Mouse (Mus musculus) hindbrain, embryonic 14.5 days (tissue): ENCODE data around the gene Dhx58. TPM values are rescaled to one million over a fixed set of nuclear protein-coding genes. Genes with fewer than 3 reads are reported as not detected.
A peak's percentile ranks its signal among the peaks of the same experiment; 100 is the strongest.
"Not testable (repeated sequence)": the region's sequence is repeated elsewhere in the genome, so short reads cannot be mapped to it uniquely, and the experiment has no call there.

Experiments
- ATAC-seq: fragments of 200-750 bp; cut with Nextera tagmentation; 2 replicates; pipeline ENCODE4 v1.8.0; 2017; ENCODE audit warnings: moderate number of reproducible peaks, mild to moderate bottlenecking, moderate TSS enrichment, moderate library complexity; ENCODE audit not compliant: low FRiP score
- DNase-seq: peaks from one replicate; pipeline ENCODE4 v3.0.0-alpha.2; 2015; ENCODE audit warnings: low spot score
- H3K27ac ChIP-seq: fragments of 300-500 bp; sonication (generic); 2 replicates; pipeline ENCODE4 v1.5.1; 2014; ENCODE audit warnings: mild to moderate bottlenecking, moderate library complexity
- H3K27me3 ChIP-seq: fragments of 300-500 bp; sonication (generic); 2 replicates; pipeline ENCODE4 v1.6.1; 2014; ENCODE audit warnings: mild to moderate bottlenecking, low read length, mixed read lengths; ENCODE audit not compliant: control insufficient read depth, insufficient read depth
- H3K36me3 ChIP-seq: fragments of 300-500 bp; sonication (generic); replicated peaks from 2 replicates; pipeline ENCODE4 v1.6.1; 2014; ENCODE audit not compliant: control insufficient read depth, insufficient read depth
- H3K4me1 ChIP-seq: fragments of 300-500 bp; sonication (generic); replicated peaks from 2 replicates; pipeline ENCODE4 v1.6.1; 2014; ENCODE audit warnings: antibody characterized with exemption, low read length, mixed read lengths; ENCODE audit not compliant: control insufficient read depth, insufficient read depth
- H3K4me2 ChIP-seq: fragments of 300-500 bp; sonication (generic); replicated peaks from 2 replicates; pipeline ENCODE4 v1.6.1; 2014; ENCODE audit warnings: mild to moderate bottlenecking, moderate library complexity
- H3K4me3 ChIP-seq: fragments of 300-500 bp; sonication (generic); replicated peaks from 2 replicates; pipeline ENCODE4 v1.5.1; 2014; ENCODE audit warnings: mild to moderate bottlenecking, low read length
- H3K9ac ChIP-seq: fragments of 300-500 bp; sonication (generic); 2 replicates; pipeline ENCODE4 v1.6.1; 2014
- H3K9me3 ChIP-seq: fragments of 300-500 bp; sonication (generic); 2 replicates; pipeline ENCODE4 v1.6.1; 2016; ENCODE audit warnings: low read length; ENCODE audit not compliant: control insufficient read depth
- WGBS: fragments of 180-500 bp; shearing (Covaris S2); extraction: QIAGEN DNeasy Blood & Tissue Kit; methylation state at CpG from one replicate; pipeline ENCODE4 v1.1.7; 2014; 5-methylcytosine and 5-hydroxymethylcytosine counted together
- polyA plus RNA-seq: library from polyadenylated mRNA; unstranded; fragments of >200 nt; fragmentation: Nextera tagmentation; extraction: Ambion mirVana; gene quantifications from 2 replicates; pipeline ENCODE4 v1.2.1, GENCODE M21; 2014

Dhx58 gene
- polyA plus RNA-seq, 1 experiment from 2014 or later = 1.7 TPM

- Histone ChIP-seq H3K4me3 (no peak overlapping the region), H3K4me1 (no peaks in the 10 kb centered on the region), H3K4me2 (no peak overlapping the region), H3K27me3 (no peaks in the 10 kb centered on the region), H3K36me3 (no peaks in the 10 kb centered on the region), H3K9ac (no peak overlapping the region), H3K9me3 (no peaks in the 10 kb centered on the region), H3K27ac (no peak overlapping the region)
- DNase-seq (no peak), ATAC-seq (no peak)
- WGBS = 79% methylated on average over 5 of the region's 5 CpGs
Measured at GRCm38 (mm10) chr11:100681826-100682225, 22.2 kb downstream of the Dhx58 start.

- Histone ChIP-seq H3K27ac (no peak overlapping the region), H3K4me3 (no peak overlapping the region), H3K9ac (no peak overlapping the region), H3K4me1 (no peaks in the 10 kb centered on the region), H3K27me3 (no peaks in the 10 kb centered on the region), H3K9me3 (no peaks in the 10 kb centered on the region), H3K36me3 (no peaks in the 10 kb centered on the region), H3K4me2 (no peak overlapping the region)
- 63% methylated on average over 7 of the region's 7 CpGs for WGBS
- ATAC-seq = no peak
- no peak for DNase-seq
Measured at GRCm38 (mm10) chr11:100677810-100678209, 26.3 kb downstream of the Dhx58 start.

- H3K4me2 ChIP-seq = peak overlapping the region; percentile 18; the same call in 1 of the 2 replicates
- H3K9me3 ChIP-seq = no peaks in the 10 kb centered on the region
- H3K4me1 ChIP-seq = no peaks in the 10 kb centered on the region
- DNase-seq (no peak), ATAC-seq (no peak)
- H3K27me3 ChIP-seq = 0 out of 2 replicates have a peak, but pooled peaks cover 7% of the 10 kb centered on the region
- H3K4me3 ChIP-seq = no peak overlapping the region
- no peak overlapping the region; the same call in 1 of the 2 replicates for H3K9ac ChIP-seq
- no peaks in the 10 kb centered on the region for H3K36me3 ChIP-seq
- WGBS = 2% methylated on average over 23 of the region's 23 CpGs
- no peak overlapping the region for H3K27ac ChIP-seq
Measured at GRCm38 (mm10) chr11:100673169-100673568, 30.9 kb downstream of the Dhx58 start.

GRCm38 (mm10) chr11:100671956-100672355 is 32.1 kb downstream of the Dhx58 start:
- no peaks in the 10 kb centered on the region for H3K36me3 ChIP-seq
- 67% methylated on average over 2 of the region's 2 CpGs for WGBS
- no peak for ATAC-seq

DNA sequence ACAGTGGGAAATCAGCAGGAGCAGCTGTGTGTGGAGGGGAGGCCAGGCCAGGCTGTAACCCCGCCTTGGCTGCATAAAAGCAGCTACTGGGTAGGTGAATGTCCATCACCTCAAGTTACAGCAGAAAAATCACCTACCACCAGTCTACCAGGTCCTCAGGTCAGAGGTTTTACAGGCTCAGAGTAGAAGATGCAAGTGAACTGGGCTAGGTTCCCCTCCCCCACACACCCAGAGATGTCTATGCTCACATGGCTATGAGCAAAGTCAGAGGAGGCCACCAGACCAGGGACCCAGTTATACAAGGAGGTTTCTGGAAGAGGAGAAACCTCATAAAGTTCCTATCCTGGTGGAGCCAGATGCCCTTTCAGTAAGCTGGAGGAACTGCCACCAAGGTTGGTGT is 33.0 kb downstream of the Dhx58 start:
- Histone ChIP-seq H3K36me3 (no peaks in the 10 kb centered on the region), H3K9me3 (no peaks in the 10 kb centered on the region), H3K27me3 (0 out of 2 replicates have a peak, but pooled peaks cover 7% of the 10 kb centered on the region), H3K4me1 (no peaks in the 10 kb centered on the region), H3K4me2 (no peak overlapping the region), H3K27ac (no peak overlapping the region), H3K9ac (no peak overlapping the region), H3K4me3 (no peak overlapping the region)
- no peak for DNase-seq
- WGBS = 67% methylated on average over 1 of the region's 1 CpGs
- no peak for ATAC-seq

More at GRCm38 (mm10) chr11:100671956-100672355, 32.1 kb downstream of the Dhx58 start:
- no peak overlapping the region for H3K27ac ChIP-seq
- no peak for DNase-seq
- H3K4me2 ChIP-seq = no peak overlapping the region
- H3K9ac ChIP-seq = no peak overlapping the region
- no peaks in the 10 kb centered on the region for H3K9me3 ChIP-seq
- 0 out of 2 replicates have a peak, but pooled peaks cover 7% of the 10 kb centered on the region for H3K27me3 ChIP-seq
- H3K4me3 ChIP-seq = no peak overlapping the region
- no peaks in the 10 kb centered on the region for H3K4me1 ChIP-seq

DNA sequence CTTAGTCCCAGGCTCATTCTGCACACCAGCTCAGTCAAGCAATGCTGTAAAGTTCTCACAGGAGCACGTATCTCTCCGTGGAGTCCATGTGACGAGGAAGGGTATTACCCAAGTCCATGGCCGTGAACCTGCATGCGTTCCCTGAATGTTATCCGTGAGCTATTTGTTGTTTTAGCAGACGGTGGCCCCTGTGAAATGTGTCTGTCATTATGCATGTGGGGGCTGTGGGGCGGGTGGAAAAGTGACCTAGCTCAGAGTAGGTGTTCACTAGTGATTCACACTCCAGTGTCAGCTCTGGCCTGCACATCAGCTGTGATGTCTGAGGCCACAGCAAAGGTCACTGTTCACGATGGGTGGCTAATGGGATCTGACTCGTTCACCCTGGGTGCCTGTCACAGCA is 44.3 kb downstream of the Dhx58 start:
- WGBS = 73% methylated on average over 10 of the region's 10 CpGs
- DNase-seq = no peak

DNA sequence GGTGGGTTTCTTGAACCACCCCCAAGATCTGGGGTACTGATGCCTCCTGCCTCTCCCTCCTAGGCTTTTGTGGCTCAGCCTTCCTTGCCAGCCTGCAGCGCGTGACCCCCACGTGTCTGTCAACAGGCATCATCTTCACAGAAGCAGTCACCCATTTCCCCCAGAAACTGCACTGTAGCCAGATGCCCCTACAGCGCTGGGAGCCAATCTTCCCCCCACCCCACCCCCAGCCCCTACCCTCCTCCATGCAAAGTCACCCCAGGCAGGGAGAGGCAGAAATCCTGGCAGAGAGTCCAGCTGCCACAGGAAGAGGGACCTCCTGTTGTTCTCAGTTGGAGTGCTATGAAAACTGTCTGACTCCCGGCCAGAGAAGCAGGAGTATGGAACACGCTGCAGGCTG is 47.6 kb downstream of the Dhx58 start:
- ATAC-seq (no peak; the same call in 1 of the 2 replicates), DNase-seq (peak; percentile 26)
- 8% methylated on average over 6 of the region's 6 CpGs for WGBS
- Histone ChIP-seq H3K4me2 (no peak overlapping the region), H3K4me3 (no peak overlapping the region), H3K4me1 (no peaks in the 10 kb centered on the region), H3K27ac (no peak overlapping the region), H3K36me3 (no peaks in the 10 kb centered on the region), H3K9ac (no peak overlapping the region), H3K27me3 (peaks cover 6% of the 10 kb centered on the region; the same call in 1 of the 2 replicates), H3K9me3 (no peaks in the 10 kb centered on the region)

More for the DNA sequence above, 44.3 kb downstream of the Dhx58 start:
- H3K9ac ChIP-seq = no peak overlapping the region
- no peaks in the 10 kb centered on the region for H3K27me3 ChIP-seq
- no peak overlapping the region for H3K4me2 ChIP-seq
- no peaks in the 10 kb centered on the region for H3K4me1 ChIP-seq
- H3K4me3 ChIP-seq = no peak overlapping the region
- ATAC-seq = no peak
- H3K36me3 ChIP-seq = no peaks in the 10 kb centered on the region
- H3K27ac ChIP-seq = no peak overlapping the region
- no peaks in the 10 kb centered on the region for H3K9me3 ChIP-seq

DNA sequence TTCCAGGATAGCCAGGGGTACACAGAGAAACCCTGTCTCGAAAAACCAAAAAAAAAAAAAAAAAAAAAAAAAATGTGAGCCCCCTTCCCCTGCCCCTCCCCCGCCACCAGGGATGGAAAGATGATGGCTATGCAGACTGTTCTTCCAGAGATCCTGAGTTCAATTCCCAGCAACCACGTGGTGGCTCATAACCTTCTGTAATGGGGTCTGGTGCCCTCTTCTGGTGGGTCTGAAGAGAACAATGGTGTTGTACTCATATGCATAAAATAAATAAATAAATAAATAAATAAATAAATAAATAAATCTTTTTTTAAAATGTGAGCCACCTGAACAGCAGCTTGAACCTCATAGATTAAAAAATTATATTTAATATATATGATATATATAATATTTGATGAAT is 48.5 kb downstream of the Dhx58 start:
- H3K4me3 ChIP-seq, H3K27ac ChIP-seq, H3K4me2 ChIP-seq, H3K36me3 ChIP-seq, H3K9me3 ChIP-seq, H3K4me1 ChIP-seq, H3K9ac ChIP-seq, DNase-seq, ATAC-seq: not testable (repeated sequence)
- WGBS = 50% methylated on average over 2 of the region's 3 CpGs
- peaks cover 15% of the 10 kb centered on the region for H3K27me3 ChIP-seq

GRCm38 (mm10) chr11:100651748-100652147 is 52.3 kb downstream of the Dhx58 start:
- Histone ChIP-seq H3K27ac (no peak overlapping the region), H3K36me3 (no peaks in the 10 kb centered on the region), H3K4me1 (no peaks in the 10 kb centered on the region), H3K9ac (no peak overlapping the region), H3K27me3 (peaks cover 20% of the 10 kb centered on the region), H3K4me3 (no peak overlapping the region), H3K9me3 (no peaks in the 10 kb centered on the region), H3K4me2 (no peak overlapping the region)
- ATAC-seq (no peak), DNase-seq (no peak)
- WGBS = 35% methylated on average over 3 of the region's 3 CpGs

DNA sequence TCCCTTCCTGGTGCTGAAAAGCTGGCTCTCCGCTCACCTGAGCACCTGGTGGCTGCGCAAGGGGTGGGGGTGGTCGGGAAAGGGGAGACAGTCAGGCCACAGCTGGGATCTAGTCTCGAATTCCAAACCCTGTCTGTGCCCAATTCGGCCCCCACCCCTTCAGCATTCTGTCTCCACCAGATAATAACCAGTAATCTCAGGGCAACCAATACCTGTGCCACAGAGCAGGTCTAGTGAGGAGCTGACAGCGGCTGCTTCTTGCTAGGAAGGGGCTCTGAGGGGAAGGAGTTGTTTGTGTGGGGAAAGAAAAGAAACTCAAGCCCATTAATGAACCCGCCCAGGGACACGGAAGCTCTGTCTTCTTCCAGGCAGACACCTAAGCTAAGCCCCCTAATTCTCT is 52.9 kb downstream of the Dhx58 start:
- no peaks in the 10 kb centered on the region for H3K9me3 ChIP-seq
- no peak overlapping the region for H3K4me2 ChIP-seq
- 30% methylated on average over 8 of the region's 8 CpGs for WGBS
- no peaks in the 10 kb centered on the region for H3K4me1 ChIP-seq
- no peak overlapping the region for H3K9ac ChIP-seq
- peaks cover 20% of the 10 kb centered on the region for H3K27me3 ChIP-seq
- DNase-seq = no peak
- H3K4me3 ChIP-seq = no peak overlapping the region
- H3K27ac ChIP-seq = no peak overlapping the region
- no peaks in the 10 kb centered on the region for H3K36me3 ChIP-seq
- no peak for ATAC-seq
